In the genomic region with DNA sequence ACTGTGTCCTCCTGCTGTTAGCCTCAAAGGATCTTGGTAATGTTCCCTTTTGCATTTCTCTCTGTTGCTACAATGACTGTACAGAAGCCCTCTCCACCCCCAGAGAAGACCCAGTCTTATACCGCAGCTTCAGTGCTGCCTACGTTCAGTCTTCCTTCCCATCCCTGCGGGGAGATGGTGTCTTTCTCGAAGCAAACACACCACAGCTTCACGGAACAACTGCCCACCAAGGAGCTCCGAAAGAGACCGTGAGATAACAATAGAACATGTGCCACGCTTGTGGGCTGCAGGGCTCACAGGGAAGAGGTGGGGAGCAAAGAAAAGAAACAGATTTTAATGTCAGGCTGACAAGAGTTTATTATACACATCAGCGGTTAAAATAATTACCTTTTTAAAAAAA, we compare ENCODE assay signal across 13 mouse cellular contexts. TPM values are rescaled to one million over a fixed set of nuclear protein-coding genes. Genes with fewer than 3 reads are reported as not detected.
DNase-seq lines count a peak whose midpoint lies in the region; ATAC-seq and TF ChIP-seq lines count a peak whose summit lies in the region.
"Had no signal": no experiment of that assay in that cellular context is flagged by ENCODE, and none has a peak within 500 bp of the region (broad histone marks: within the 10 kb centered on the region; RNA-seq: fewer than 3 reads in every experiment).

No protein-coding gene starts in this region.

- no peak overlapping the region for H3K9ac ChIP-seq in hindbrain, embryonic 11.5 days (ENCODE audit: low read depth, low read length)
- no peak overlapping the region for H3K9ac ChIP-seq in hindbrain, embryonic 12.5 days
- H3K9ac ChIP-seq in midbrain, embryonic 13.5 days (replicated peaks), result no peak overlapping the region

- no peak overlapping the region for H3K27ac ChIP-seq in hindbrain, embryonic 11.5 days (ENCODE audit: low read depth, low read length)
- H3K27ac ChIP-seq in hindbrain, embryonic 12.5 days, result no peak overlapping the region
- peak overlapping the region; percentile 26; the same call in 1 of the 2 replicates for H3K27ac ChIP-seq in midbrain, embryonic 13.5 days
- H3K27ac ChIP-seq in kidney, adult 2 months (ENCODE audit: insufficient read depth, low read depth, low read length), result no peak overlapping the region
- H3K27ac ChIP-seq: macrophage had no signal

- no peaks in the 10 kb centered on the region for H3K9me3 ChIP-seq in hindbrain, embryonic 11.5 days (ENCODE audit: control insufficient read depth, low read length)
- no peaks in the 10 kb centered on the region for H3K9me3 ChIP-seq in hindbrain, embryonic 12.5 days (replicated peaks)
- H3K9me3 ChIP-seq in midbrain, embryonic 13.5 days, result no peaks in the 10 kb centered on the region

- H3K4me2 ChIP-seq in hindbrain, embryonic 11.5 days (replicated peaks; ENCODE audit: low read depth, low read length), result no peak overlapping the region
- no peak overlapping the region for H3K4me2 ChIP-seq in hindbrain, embryonic 12.5 days (replicated peaks)
- no peak overlapping the region for H3K4me2 ChIP-seq in midbrain, embryonic 13.5 days (replicated peaks)
- H3K4me2 ChIP-seq: heart, embryonic 11.5 days had no signal

- no peak for TF ChIP-seq POLR2A in kidney, adult 2 months (IDR thresholded peaks at IDR 0.05; ENCODE audit: low read depth, low read length)

- DNase-seq in hindbrain, embryonic 11.5 days (ENCODE audit: low spot score), result peak; percentile 7
- DNase-seq in ES-CJ7 (ENCODE audit: low read depth, low spot score), result peak; percentile 22
- no peak for DNase-seq in kidney, adult 2 months
- DNase-seq in ovary, postnatal 36 days (ENCODE audit: low spot score), result no peak
- DNase-seq: kidney, postnatal 36 days; spleen, adult 18-20 months; thymus, postnatal 14 days had no signal

- H3K36me3 ChIP-seq in hindbrain, embryonic 11.5 days (ENCODE audit: control insufficient read depth, insufficient read depth, low read length), result no peaks in the 10 kb centered on the region
- no peaks in the 10 kb centered on the region for H3K36me3 ChIP-seq in hindbrain, embryonic 12.5 days
- no peaks in the 10 kb centered on the region for H3K36me3 ChIP-seq in midbrain, embryonic 13.5 days
- no peaks in the 10 kb centered on the region for H3K36me3 ChIP-seq in kidney, adult 2 months (ENCODE audit: control insufficient read depth, insufficient read depth, low read length)

- H3K27me3 ChIP-seq in hindbrain, embryonic 11.5 days (ENCODE audit: control insufficient read depth, insufficient read depth, low read length), result no peaks in the 10 kb centered on the region
- H3K27me3 ChIP-seq in hindbrain, embryonic 12.5 days, result no peaks in the 10 kb centered on the region
- H3K27me3 ChIP-seq in midbrain, embryonic 13.5 days, result no peaks in the 10 kb centered on the region
- no peaks in the 10 kb centered on the region for H3K27me3 ChIP-seq in kidney, adult 2 months (replicated peaks; ENCODE audit: control insufficient read depth, insufficient read depth, low read length)

- no peaks in the 10 kb centered on the region for H3K4me1 ChIP-seq in hindbrain, embryonic 11.5 days (replicated peaks; ENCODE audit: control insufficient read depth, insufficient read depth, low read length)
- H3K4me1 ChIP-seq in hindbrain, embryonic 12.5 days, result no peaks in the 10 kb centered on the region
- H3K4me1 ChIP-seq in midbrain, embryonic 13.5 days (replicated peaks), result peaks cover 6% of the 10 kb centered on the region; the same call in 1 of the 2 replicates
- no peaks in the 10 kb centered on the region for H3K4me1 ChIP-seq in kidney, adult 2 months (ENCODE audit: control insufficient read depth, insufficient read depth, low read length)

- WGBS in hindbrain, embryonic 11.5 days, result 56% methylated on average over 9 of the region's 9 CpGs
- WGBS in hindbrain, embryonic 12.5 days, result 47% methylated on average over 9 of the region's 9 CpGs
- WGBS in midbrain, embryonic 13.5 days, result 36% methylated on average over 9 of the region's 9 CpGs
- 83% methylated on average over 9 of the region's 9 CpGs for WGBS in kidney, adult 2 months

- no peak overlapping the region for H3K4me3 ChIP-seq in hindbrain, embryonic 11.5 days (ENCODE audit: low read depth, low read length)
- H3K4me3 ChIP-seq in hindbrain, embryonic 12.5 days, result no peak overlapping the region
- H3K4me3 ChIP-seq in midbrain, embryonic 13.5 days (replicated peaks), result no peak overlapping the region
- H3K4me3 ChIP-seq in kidney, adult 2 months (ENCODE audit: insufficient read depth, low read depth, low read length), result no peak overlapping the region

- TF ChIP-seq CTCF in kidney, adult 2 months (conservative IDR thresholded peaks at IDR 0.05; ENCODE audit: insufficient read depth, insufficient read length, low read depth, low read length), result no peak

- ATAC-seq in hindbrain, embryonic 11.5 days (ENCODE audit: low FRiP score), result no peak
- ATAC-seq in hindbrain, embryonic 12.5 days (ENCODE audit: low FRiP score), result no peak
- peak; percentile 56 for ATAC-seq in frontal cortex, adult (ENCODE audit: low TSS enrichment)
- ATAC-seq in midbrain, embryonic 13.5 days, result no peak
- ATAC-seq in granulocyte monocyte progenitor cell, adult 5-6 weeks (replicated peaks; ENCODE audit: poor library complexity, severe bottlenecking), result no peak

RNA-seq across cellular contexts. Expression of a gene that starts 46.7 kb away (rescaled TPM):
- polyA plus RNA-seq in hindbrain, embryonic 11.5 days (2014; fragmentation: Nextera tagmentation; extraction: Ambion mirVana), result 7.3 and 7.4 TPM in 2 replicates
- polyA plus RNA-seq in hindbrain, embryonic 12.5 days (2016; fragmentation: Nextera tagmentation; extraction: Ambion mirVana), result 11.0 and 12.0 TPM in 2 replicates
- 9.7 and 11.8 TPM in 2 replicates for polyA plus RNA-seq in midbrain, embryonic 13.5 days (2015; fragmentation: Nextera tagmentation; extraction: Ambion mirVana)
- 5.0 and 6.1 TPM in 2 replicates for polyA plus RNA-seq in kidney, adult 2 months (2012; rRNA removed)
- 4.0 and 5.9 TPM in 2 replicates for total RNA-seq in granulocyte monocyte progenitor cell, adult 5-6 weeks (2014; fragmentation: Nextera tagmentation)
- 2.0 and 2.3 TPM in 2 replicates for total RNA-seq in granulocyte monocyte progenitor cell, adult 5-6 weeks (2017)

Comparison
In these comparisons a context has a peak if more than half of its experiments do, and no peak if none do; other contexts are left out.
1. DNase-seq: peak in hindbrain, embryonic 11.5 days (single experiment) and ES-CJ7 (single experiment); none in kidney, adult 2 months (single experiment) and ovary, postnatal 36 days (single experiment).